Mouse (Mus musculus) heart, postnatal 10 days (tissue): ENCODE measurements around the gene I830077J02Rik. TPM values are rescaled to one million over a fixed set of nuclear protein-coding genes. Genes with fewer than 3 reads are reported as not detected.

Experiments used
- DNase-seq, 2 experiments: peaks; one replicate each; pipeline ENCODE4 v3.0.0; 2021
- intact Hi-C: fragments of 180-260 bp; cut with DNase I; formaldehyde crosslinking; loops from one replicate; pipeline ENCODE4 v1.15.1; 2025
- total RNA-seq, 2 experiments: library from RNA; stranded (reverse); gene quantifications; 2 replicates each; pipeline ENCODE4 v1.2.3; 2021

The I830077J02Rik gene
- total RNA-seq, 2 experiments from 2014 or later, result 0.69 to 1.3 TPM

- intact Hi-C loops, result loop anchor here (5.0 kb wide), 1 partner anchor 210 kb away; the partner anchor contains the start of gene Ddx20
Measured at GRCm38 (mm10) chr3:105896811-105897210, 35.7 kb downstream of the I830077J02Rik start.

GRCm38 (mm10) chr3:105894601-105895592 lies 37.6 kb downstream of the I830077J02Rik start:
- intact Hi-C loops, result loop anchor here (2.0 to 5.0 kb wide), 3 partner anchors 94 to 208 kb away; partner anchors contain the start of genes Ddx20 and Rap1a
- DNase-seq, result peak; percentile 96 to 97

More at GRCm38 (mm10) chr3:105896811-105897210, 35.7 kb downstream of the I830077J02Rik start:
- DNase-seq, result no peak

GRCm38 (mm10) chr3:105893941-105894391 lies 38.5 kb downstream of the I830077J02Rik start:
- DNase-seq, result peak; percentile 77 to 80
- intact Hi-C loops, result loop anchor here (2.0 kb wide), 3 partner anchors 69 to 167 kb away; partner anchors contain the start of gene Rap1a

GRCm38 (mm10) chr3:105892572-105893495 lies 39.6 kb downstream of the I830077J02Rik start:
- intact Hi-C loops, result loop anchor here (2.0 kb wide), 1 partner anchor 68 kb away; no protein-coding TSS in a partner anchor
- peak in 1 of 2 experiments; percentile 54 for DNase-seq

- DNase-seq, result peak; percentile 75
- intact Hi-C loops, result loop anchor here (2.0 kb wide), 1 partner anchor 67 kb away; no protein-coding TSS in a partner anchor
Measured at GRCm38 (mm10) chr3:105891760-105892571, 40.5 kb downstream of the I830077J02Rik start.

GRCm38 (mm10) chr3:105891141-105891540 lies 41.3 kb downstream of the I830077J02Rik start:
- DNase-seq, result no peak
- intact Hi-C loops, result no loop called here

- peak; percentile 50 to 57 for DNase-seq
- intact Hi-C loops, result no loop called here
Measured at GRCm38 (mm10) chr3:105890220-105890619, 42.2 kb downstream of the I830077J02Rik start.

GRCm38 (mm10) chr3:105888961-105889360 lies 43.5 kb downstream of the I830077J02Rik start:
- intact Hi-C loops, result no loop called here

GRCm38 (mm10) chr3:105883111-105883510 lies 49.4 kb downstream of the I830077J02Rik start:
- no peak for DNase-seq
- intact Hi-C loops, result no loop called here

More at GRCm38 (mm10) chr3:105888961-105889360, 43.5 kb downstream of the I830077J02Rik start:
- no peak for DNase-seq

GRCm38 (mm10) chr3:105882105-105882504 lies 50.4 kb downstream of the I830077J02Rik start:
- intact Hi-C loops, result no loop called here
- DNase-seq, result no peak

GRCm38 (mm10) chr3:105880419-105880818 lies 52.0 kb downstream of the I830077J02Rik start:
- intact Hi-C loops, result no loop called here
- no peak for DNase-seq

- DNase-seq, result no peak
Measured at GRCm38 (mm10) chr3:105878751-105879150, 53.7 kb downstream of the I830077J02Rik start.

GRCm38 (mm10) chr3:105877919-105878318 lies 54.5 kb downstream of the I830077J02Rik start:
- DNase-seq, result no peak
- intact Hi-C loops, result loop anchor here (5.0 kb wide), 1 partner anchor 51 kb away; no protein-coding TSS in a partner anchor

More at GRCm38 (mm10) chr3:105878751-105879150, 53.7 kb downstream of the I830077J02Rik start:
- intact Hi-C loops, result loop anchor here (5.0 kb wide), 1 partner anchor 51 kb away; no protein-coding TSS in a partner anchor

- DNase-seq, result no peak
- intact Hi-C loops, result loop anchor here (5.0 kb wide), 1 partner anchor 50 kb away; no protein-coding TSS in a partner anchor
Measured at GRCm38 (mm10) chr3:105877252-105877803, 55.1 kb downstream of the I830077J02Rik start.

GRCm38 (mm10) chr3:105876022-105876421 lies 56.4 kb downstream of the I830077J02Rik start:
- intact Hi-C loops, result loop anchor here (5.0 kb wide), 1 partner anchor 49 kb away; no protein-coding TSS in a partner anchor
- DNase-seq, result peak in 1 of 2 experiments; percentile 53
